Mouse (Mus musculus): ENCODE data around the gene Plppr1.

- no peak for TF ChIP-seq EP300 (IDR thresholded peaks at IDR 0.05; ENCODE audit: insufficient read depth, low read depth, low read length)
- no peak for TF ChIP-seq POLR2A (IDR thresholded peaks at IDR 0.05; ENCODE audit: insufficient read depth, low read length)
Observed at GRCm38 (mm10) chr4:49038311-49038710, 20.8 kb upstream of the Plppr1 start.
